Mouse (Mus musculus) heart, postnatal 14 days (tissue): ENCODE measurements around the gene Fgr. TPM values are rescaled to one million over a fixed set of nuclear protein-coding genes. Genes with fewer than 3 reads are reported as not detected.
"Not testable (repeated sequence)": the region's sequence is repeated elsewhere in the genome, so short reads cannot be mapped to it uniquely, and the experiment has no call there.

ENCODE experiments used
- DNase-seq, 2 experiments: peaks; one replicate each; pipeline ENCODE4 v3.0.0; 2021 to 2022
- intact Hi-C: fragments of 180-260 bp; cut with DNase I; formaldehyde crosslinking; loops from one replicate; pipeline ENCODE4 v1.15.1; 2025
- total RNA-seq, 2 experiments: library from RNA; stranded (reverse); gene quantifications; 2 replicates each; pipeline ENCODE4 v1.2.3; 2021

Fgr gene
- total RNA-seq, 2 experiments from 2014 or later: 0.43 to 0.49 TPM

DNA sequence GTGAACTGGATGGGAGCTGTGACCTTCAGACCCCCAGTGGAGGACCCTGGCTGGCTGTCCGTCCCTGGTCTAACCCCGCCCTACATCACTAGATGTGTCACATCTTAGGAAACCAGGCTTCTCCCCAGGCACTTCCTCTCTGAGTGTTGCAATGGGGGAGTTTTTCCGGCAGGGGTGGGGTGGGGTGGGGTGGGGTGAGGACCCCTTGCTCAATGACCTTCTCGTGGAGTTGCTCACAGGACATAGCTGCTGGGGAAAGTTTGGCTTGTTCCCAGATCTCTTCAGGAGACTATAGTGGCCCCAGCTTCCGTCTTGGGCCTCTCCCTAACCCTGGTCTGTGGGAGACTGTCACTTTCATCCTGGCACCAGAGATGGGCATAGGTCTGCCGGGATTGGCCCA lies 9.1 kb downstream of the Fgr start:
- DNase-seq: no peak
- intact Hi-C loops: no loop called here

DNA sequence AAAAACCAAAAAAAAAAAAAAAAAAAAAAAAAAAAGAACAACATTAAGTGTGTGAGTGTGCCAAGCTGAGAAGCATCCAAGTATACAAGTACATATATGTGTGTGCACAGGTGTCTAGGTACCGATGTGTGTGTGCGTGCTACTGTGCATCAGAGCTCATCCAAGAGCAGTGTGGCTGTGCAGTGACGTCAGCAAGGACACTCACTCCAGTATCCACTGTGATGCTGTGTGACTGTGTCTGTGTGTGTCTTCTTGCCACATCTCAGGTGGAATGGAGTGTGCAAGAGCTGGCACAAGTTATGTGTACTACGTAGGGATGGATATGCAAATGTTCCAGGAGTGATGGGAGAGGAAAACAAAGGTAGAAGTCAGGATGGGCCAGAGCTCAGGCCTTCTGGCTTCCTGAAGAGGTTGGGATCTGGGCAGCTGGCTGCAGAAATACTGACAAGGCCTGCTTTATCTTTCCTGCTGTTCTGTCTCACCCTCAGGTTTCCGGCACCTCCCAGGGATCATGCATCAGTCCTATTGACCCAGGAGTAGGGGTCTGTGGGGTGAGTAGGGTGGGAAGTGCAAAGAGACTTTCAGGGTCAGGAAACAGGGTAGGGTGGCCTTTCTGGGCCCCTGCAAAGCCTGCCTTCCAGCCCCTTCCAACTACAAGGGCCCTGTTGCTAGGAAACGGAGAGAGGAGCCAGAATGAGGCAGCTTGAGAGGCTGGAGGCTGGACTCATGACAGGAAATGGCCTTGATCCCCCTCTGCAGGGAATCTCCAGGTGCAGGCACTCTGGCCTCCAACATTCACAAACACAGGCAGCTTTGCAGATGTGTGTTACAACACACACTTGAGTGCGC lies 10.0 kb downstream of the Fgr start:
- intact Hi-C loops: no loop called here
- no peak for DNase-seq

DNA sequence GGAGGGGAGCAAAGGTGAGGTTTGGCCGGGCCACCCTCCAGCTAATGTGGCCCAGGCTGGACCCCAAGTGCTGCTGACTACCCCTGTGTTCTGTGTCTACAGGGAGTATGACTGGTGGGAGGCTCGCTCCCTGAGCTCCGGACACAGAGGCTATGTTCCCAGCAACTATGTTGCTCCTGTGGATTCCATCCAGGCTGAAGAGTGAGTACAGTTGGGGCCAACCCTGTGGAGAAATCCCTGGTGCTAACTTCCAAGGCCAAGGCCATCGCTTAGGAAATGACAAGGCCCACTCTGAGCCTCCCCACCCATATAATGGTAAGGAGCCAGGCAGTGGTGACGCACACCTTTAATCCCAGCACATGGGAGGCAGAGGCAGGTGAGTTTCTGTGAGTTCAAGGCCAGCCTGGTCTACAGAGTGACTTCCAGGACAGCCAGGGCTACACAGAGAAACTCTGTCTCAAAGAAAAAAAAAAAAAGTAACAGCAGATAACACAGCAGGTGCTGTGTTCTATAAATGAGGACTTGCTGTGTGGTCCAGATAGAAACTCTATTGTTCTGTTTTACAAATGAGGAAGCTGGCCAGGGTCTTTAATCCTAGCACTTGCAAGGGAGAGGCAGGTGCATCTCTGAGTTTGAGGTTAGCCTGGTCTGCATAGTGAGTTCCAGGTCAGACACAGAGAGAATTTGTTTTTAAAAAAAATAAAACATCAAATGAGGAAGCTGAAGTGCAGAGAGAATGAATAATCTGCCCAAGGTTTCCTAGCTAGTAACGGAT lies 14.9 kb downstream of the Fgr start:
- intact Hi-C loops: no loop called here
- no peak for DNase-seq

DNA sequence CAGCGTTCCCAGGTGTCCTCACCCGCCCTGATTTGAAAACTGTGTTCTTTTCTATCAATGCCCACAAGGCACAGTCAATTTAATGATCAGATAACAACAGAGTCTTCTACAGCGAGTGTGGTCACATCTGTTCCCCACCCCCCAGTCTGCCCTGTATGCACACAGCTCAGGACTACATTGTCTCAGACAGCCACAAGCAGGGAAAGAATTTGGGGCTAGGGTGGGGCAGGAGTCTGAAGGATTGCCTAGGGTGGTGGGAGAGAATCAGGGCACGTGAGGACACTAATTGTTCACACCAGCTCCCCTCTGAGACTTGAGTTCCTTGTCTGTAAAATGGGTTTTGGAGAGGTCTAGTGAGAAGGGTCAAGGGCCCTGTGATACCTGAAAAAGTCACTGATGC lies 19.7 kb downstream of the Fgr start:
- DNase-seq: no peak
- intact Hi-C loops: loop anchor here (2.0 kb wide), 1 partner anchor 43 kb away; no protein-coding TSS in a partner anchor

DNA sequence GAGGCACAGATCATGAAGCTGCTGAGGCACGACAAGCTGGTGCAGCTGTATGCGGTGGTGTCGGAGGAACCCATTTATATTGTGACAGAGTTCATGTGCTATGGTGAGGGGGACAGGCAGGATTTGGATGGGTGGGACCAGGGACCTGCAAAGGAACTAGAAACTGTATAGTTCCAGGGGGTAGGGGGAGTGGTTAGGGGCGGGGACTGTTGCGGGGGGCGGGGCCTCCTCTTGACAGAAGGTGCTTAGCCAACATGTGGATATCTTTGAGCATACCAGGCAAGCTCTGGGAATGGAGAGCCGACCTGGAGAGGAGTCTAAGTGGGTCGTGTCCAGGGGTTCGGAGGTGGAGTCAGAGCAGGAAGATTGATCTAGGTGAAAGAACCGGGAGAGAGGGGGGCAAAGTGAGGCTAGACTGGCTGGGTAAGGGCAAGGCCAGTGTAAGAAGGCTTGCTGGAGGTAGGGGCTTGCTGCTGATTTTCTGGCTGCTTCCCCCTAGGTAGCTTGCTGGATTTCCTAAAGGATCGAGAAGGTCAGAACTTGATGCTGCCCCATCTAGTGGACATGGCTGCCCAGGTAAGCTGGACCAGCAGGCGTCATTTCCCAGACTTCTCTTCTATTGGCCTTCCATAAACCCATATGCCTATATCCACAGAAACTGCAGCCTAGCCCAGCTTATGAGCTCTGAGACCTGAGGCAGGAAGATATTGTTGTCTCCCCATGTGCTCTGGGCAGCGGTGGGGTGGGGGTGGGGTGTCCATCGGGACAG lies 23.8 kb downstream of the Fgr start:
- intact Hi-C loops: no loop called here

DNA sequence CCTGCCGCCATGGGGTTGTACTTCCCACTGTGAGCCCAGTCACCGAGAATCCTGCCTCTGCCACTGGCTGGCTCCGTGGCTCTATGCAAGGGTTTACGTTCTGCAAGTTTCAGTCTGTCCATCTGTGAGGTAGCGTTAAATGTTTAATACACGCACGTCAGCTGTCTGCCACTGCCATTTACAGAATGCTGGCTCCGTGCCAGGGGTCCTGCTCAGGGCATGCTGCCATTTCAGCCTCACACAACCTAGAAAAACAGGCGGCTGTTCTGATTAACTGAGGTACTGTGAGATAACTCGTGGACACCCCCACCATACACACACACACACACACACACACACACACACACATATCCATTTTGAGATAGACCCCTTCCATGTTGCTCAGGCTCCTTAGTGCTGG lies 29.0 kb downstream of the Fgr start:
- intact Hi-C loops: no loop called here
- peak; percentile 58 to 72 for DNase-seq

More for the DNA sequence above, 23.8 kb downstream of the Fgr start:
- no peak for DNase-seq

DNA sequence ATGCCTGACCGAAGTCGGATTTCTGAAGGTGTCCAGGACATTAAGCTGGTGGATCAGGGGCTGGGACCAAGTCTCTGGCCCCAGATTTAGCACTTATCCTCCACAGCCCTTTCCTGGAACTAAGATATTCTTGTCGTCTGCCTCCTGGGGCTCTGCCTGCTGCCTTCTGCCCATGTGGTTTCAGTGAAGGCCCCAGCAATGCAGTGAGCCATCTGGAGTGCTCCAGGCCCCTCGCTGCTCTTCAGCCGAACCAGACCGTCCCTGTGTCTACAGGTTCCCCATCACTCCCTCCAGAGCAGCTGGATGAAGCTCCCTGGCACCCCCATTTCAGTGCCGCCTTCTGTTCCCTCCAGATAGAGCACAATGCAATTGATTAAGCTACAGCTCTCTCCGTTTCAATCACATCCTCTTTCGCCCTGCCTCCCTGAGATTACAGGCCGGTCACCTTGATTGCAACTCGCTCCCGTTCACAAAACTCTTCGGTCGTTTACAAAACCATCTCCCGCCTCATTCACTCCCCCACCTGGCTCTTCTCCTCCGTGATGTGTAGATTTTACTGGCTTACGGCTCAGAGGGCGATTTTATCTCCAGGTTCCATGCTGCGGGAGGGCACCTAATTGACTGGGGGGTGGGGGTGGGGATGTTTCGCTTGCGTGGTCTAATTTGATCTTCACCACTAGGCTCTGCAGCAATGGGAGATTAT lies 29.6 kb downstream of the Fgr start:
- DNase-seq: no peak

DNA sequence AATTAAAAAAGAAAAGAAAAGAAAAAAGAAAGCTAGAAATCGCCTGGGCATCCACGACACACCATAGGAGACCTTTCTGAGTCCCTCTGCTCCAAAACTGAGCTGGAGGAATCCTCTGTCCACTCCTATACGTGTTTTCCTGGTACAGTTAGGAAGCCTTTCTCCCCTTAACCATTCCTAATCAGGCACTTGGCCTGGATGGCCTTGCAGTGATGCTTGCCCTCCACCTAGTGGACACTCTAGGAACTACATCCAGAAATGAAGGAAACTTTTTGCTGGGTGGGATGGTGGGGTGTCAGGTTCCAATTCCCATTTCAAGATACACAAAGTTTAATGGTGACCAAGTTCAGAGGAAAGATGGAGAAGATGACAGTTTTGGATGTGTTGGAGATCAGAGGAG lies 31.3 kb downstream of the Fgr start:
- peak; percentile 74 to 88 for DNase-seq
- intact Hi-C loops: loop anchor here (1.0 kb wide), 1 partner anchor 60 kb away; no protein-coding TSS in a partner anchor

More for the DNA sequence above, 29.6 kb downstream of the Fgr start:
- intact Hi-C loops: no loop called here

DNA sequence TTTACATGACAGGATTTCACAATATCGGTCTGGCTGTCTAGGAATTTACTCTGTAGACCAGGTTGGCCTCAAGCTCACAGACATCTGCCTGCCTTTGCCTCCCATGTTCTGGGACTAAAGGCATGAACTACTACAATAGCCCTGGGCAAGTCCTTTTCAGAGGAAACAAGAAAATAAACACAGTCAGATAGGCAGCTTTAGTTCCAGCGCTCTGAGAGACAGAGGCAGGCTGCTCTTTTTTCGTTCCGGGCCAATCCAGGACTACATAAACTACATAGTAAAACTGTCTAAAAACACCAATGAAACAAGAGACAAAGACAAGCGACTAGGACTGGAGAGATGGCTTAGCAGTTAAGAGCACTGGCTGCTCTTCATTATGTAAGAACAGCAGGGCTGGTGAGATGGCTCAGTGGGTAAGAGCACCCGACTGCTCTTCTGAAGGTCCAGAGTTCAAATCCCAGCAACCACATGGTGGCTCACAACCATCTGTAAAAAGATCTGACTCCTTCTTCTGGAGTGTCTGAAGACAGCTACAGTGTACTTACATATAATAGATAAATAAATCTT lies 32.1 kb downstream of the Fgr start:
- not testable (repeated sequence) for DNase-seq
- intact Hi-C loops: loop anchor here (1.0 kb wide), 1 partner anchor 61 kb away; no protein-coding TSS in a partner anchor

DNA sequence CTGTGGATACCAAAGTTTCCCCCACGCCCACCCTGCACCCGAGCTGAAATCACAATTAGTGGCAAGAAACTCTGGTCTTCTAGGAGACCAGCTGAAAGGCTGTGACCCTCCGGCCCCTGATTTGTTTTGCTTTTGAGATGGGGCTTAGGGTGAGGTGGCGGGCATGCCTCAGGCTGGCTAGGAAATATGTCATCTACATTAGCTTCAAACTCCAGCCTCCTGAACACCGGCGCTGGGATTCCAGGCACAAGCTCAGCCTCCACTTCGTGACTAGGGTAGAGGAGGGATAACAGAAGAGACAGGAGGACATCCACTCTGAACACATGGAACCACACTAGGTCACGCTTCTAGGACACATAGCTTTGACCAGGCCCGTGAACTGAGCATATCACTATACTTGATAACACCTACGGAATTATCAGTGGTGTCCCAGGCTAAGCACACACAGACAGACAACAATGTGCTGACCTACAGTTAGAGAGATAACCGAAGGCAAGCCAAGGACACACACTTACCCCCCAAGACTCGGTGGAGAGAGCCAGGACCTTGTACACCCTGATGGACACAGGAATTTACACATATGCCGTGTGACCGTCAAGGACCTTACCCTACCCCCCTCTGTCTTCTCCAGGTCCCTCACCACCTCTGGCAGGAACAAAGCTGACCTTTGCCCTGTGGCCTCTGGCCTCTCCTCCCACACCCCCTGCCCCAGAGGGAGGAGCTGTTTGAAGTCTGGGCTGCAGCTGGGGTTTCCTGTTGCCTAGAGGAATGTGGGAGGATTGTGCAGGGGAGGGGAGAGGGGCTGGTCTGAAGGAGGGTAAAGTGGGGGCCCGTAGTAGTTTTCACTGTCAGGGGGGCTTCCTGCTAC lies 33.9 kb downstream of the Fgr start:
- no peak for DNase-seq
- intact Hi-C loops: loop anchor here (2.0 kb wide), 1 partner anchor 243 kb away; no protein-coding TSS in a partner anchor

DNA sequence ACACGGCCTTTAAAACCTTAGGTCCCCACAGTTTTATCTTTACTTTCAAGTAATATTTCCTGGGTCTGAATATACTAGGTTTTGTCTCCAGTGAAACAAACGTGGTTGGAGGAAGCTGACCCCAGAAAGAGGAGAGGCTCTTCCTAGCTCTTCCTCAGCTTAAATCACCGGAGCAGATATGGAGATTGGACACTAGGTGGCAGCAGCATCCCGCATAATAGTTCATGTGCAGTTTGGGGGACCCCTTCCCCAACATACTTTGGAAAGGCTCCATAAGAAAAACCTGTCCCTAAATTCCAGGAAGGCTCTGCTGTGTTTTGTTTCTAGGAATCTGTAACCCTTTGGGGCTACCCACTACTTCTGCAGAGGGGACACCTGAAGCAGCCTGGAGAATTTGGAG lies 35.2 kb downstream of the Fgr start:
- intact Hi-C loops: loop anchor here (2.0 kb wide), 1 partner anchor 242 kb away; no protein-coding TSS in a partner anchor
- DNase-seq: peak; percentile 73 to 80

DNA sequence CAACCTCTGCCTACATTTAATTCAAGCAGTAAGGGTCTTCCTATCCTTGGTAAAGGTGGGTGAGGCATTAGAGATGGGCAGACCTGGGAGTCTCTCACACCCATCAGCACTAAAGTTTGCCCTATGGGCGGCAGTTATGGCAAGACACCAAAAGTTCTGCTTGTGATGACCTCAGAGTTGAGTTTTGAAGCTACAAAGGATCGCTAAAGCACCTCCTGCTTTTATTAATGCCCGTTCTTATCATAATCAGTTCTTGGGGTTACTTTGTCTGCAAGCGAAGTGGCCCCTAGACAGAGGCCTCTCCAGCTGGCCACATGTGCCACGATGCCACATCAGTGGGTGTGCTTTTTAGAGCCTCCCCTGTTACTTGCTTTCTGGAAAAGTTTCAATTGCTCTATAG lies 35.8 kb downstream of the Fgr start:
- no peak for DNase-seq
- intact Hi-C loops: loop anchor here (1.0 to 10.0 kb wide), 5 partner anchors 105 to 292 kb away; no protein-coding TSS in a partner anchor

DNA sequence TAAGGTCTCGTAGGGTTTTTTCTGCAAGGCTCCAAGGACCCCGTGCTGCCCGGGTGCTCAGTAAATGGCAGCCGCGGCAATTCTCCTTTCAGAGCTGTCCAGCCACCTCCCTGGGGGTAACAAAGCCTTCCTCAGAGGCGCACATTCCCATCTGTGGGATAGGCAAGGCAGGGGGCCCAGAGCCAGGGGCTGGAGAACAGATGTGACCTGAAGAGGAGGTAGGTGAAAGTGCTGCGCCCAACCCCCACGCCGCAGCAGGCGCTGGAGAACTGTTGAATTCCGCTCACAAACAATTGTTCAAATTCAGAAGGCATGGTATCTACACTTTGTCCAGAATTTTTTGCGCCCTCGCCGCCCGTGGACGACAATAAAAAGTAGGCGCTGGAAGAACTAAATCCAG lies 36.7 kb downstream of the Fgr start:
- intact Hi-C loops: loop anchor here (1.0 to 10.0 kb wide), 5 partner anchors 104 to 291 kb away; partner anchors contain the start of gene Wasf2
- DNase-seq: no peak

DNA sequence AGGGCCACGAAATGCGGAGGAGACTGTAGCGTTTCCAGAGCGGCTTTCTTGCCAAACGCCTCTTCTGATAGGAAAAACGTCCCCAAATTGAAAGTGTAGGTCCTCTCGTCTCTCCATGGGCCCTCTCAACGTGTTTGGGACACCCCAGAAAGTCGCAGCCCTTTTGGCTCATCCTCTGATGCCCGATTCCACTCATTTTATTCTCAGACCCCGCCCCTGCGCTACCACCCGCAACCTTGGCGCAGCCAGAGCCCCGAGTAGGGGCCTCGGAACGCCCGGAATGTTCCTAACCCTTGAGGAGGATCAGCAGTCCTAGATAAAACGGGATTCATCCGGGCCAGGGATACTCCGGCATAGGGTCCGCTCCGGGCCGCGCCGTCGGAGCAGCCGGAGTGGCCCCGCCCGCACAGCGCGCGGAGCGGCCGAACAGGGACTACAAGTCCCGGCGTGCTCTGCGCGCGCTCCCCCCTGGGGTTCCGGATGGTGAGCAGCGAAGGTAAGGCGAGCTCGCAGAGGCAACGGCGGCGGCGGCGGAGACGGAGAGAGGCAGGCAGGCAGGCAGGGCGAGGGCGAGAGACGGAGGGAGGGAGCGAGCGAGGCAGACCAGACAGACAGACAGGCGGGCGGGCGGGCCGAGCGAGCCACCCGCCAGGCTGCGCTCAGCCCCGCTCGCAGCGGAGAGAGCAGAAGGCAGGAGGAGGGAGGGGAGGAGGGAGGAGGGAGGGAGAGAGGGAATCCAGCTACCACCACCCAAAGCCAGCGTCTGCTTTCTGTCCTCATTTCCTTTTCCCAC lies 37.3 kb downstream of the Fgr start, which contains the start of gene Ahdc1:
Gene Ahdc1 (plus strand): TSS at position 233 of the 793 bp plus-strand sequence.
- intact Hi-C loops: loop anchor here (1.0 to 10.0 kb wide), 4 partner anchors 104 to 198 kb away; partner anchors contain the start of gene Wasf2
- DNase-seq: peak; percentile 93 to 95

DNA sequence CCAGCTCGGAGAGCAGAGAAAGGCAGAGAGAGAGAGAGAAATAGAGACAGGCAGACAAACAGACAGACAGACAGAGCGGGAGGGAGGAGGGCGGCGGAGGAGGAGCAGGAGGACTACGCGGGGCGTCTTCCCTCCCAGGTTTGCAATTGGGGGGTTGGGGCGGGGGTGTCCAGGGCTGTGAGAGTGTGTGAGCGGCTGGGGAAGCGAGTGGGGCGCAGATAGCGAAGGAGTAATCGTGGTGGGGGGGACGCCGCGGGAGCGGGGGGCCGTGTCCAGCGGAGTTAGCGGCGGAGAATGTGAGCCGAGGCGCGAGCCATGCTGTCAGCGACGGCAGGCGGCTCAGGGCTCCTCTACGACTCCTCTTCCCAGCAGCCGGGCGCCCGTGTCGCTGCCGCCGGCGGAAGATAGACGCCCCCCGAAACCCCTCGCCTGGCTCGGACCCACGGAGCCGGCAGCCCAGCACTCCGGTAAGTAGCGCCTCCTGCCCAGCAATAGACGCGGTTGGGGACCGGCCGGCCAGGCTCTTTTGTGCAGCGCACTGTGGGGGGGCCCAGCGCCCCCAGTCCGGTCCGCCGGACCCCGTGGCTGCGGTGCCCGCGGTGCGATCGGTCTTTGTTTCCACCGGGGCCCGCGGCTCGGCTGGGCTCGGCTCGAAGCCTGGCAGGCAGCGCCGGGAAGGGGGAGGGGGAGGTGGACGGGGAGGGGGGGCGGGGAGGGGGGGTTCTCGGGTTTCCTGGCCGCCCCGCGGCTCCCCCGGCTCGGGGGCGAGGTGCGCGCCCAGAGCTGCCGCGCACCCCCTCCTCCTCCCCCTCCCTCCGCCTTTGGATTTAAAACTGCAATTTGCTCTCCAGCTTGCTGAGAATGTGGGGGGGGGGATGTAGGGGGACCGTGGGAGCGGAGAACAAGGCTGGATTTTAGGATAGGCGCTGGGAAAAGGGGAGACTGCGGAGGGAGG lies 38.2 kb downstream of the Fgr start:
- DNase-seq: peak; percentile 73 to 78
- intact Hi-C loops: loop anchor here (1.0 to 10.0 kb wide), 4 partner anchors 103 to 197 kb away; partner anchors contain the start of gene Wasf2

DNA sequence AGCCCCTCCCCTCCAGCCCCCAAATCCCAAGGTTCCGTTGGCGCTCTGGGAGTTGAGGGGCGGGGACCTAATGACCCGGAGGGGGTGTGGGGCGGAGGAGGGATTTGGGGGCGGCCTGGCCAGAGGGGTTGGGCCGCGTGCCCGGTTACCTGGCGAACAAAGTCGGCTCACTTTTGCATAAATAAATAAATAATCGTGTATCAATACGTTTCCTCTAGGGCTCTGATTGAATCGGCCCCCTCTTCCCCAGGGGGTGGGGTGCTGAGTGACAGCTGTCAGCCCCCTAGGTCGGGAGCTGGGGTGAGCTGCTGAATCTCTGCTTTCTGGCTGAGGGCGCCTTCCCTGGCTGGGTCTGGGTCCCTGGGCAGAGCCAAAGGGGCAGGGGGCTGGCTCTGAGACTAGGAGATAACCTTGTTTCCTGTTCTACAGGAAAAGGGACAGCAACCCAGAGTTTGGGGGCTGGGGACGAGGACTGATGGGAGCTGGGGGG lies 38.9 kb downstream of the Fgr start:
- peak; percentile 51 to 57 for DNase-seq
- intact Hi-C loops: loop anchor here (1.0 to 10.0 kb wide), 3 partner anchors 43 to 184 kb away; no protein-coding TSS in a partner anchor
